Mouse (Mus musculus): Measurements from ENCODE around the gene Gabarapl1. TPM values are rescaled to one million over a fixed set of nuclear protein-coding genes. Genes with fewer than 3 reads are reported as not detected.

Gene Gabarapl1
- polyA plus RNA-seq, 1 experiment from 2014 or later = 47.8 TPM

DNA sequence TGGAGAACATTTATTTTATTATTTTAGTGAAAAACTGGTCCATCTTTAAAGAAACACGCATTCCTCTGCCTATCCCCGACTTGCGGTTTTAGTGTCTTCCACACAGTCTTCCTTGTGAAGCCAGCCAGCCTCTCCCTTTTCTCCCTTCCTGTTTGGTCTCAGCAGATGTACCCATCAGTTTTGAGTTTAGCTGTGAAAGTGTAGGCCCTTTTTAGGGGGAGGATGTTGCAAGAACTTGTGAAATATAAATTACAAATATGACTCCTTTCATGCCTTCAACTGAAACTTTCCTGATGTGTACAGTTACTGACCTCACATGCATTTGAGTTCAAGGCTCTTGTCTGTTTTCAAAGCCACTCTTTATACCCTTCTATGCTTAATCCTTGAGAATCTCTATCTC, 17.9 kb upstream of the Gabarapl1 start:
- peaks cover 3% of the 10 kb centered on the region; the same call in 1 of the 2 replicates for H3K4me1 ChIP-seq
- no peak overlapping the region for H3K9ac ChIP-seq
- 83% methylated on average over 3 of the region's 3 CpGs for WGBS
- ATAC-seq (ENCODE audit: insufficient number of reproducible peaks, low FRiP score, low TSS enrichment, low read depth) = no peak
- no peaks in the 10 kb centered on the region for H3K9me3 ChIP-seq
- H3K4me3 ChIP-seq = no peak overlapping the region
- H3K27me3 ChIP-seq = no peaks in the 10 kb centered on the region
- H3K27ac ChIP-seq = no peak overlapping the region
- H3K4me2 ChIP-seq = no peak overlapping the region
- H3K36me3 ChIP-seq = no peaks in the 10 kb centered on the region

DNA sequence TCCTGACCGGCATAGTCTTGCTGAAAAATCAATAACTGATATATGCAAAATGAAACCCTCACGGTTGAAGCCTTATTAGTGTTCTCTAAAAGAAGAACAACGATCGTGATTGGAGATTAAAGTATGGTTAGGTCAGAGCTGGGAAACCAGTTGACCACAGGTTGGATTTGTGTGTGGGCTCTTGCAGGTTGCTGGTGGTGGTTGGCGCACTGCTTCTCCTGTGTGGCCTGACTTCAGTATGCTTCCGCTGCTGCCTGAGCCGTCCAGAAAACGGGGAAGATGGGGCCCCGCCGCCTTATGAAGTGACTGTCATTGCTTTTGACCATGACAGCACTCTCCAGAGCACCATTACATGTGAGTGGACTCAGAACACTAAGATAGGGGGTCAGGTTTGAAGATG, 16.6 kb upstream of the Gabarapl1 start:
- H3K9me3 ChIP-seq = no peaks in the 10 kb centered on the region
- ATAC-seq (ENCODE audit: insufficient number of reproducible peaks, low FRiP score, low TSS enrichment, low read depth) = no peak
- WGBS = 89% methylated on average over 10 of the region's 10 CpGs
- H3K27ac ChIP-seq = no peak overlapping the region
- H3K9ac ChIP-seq = no peak overlapping the region
- no peaks in the 10 kb centered on the region for H3K27me3 ChIP-seq
- peaks cover 3% of the 10 kb centered on the region; the same call in 1 of the 2 replicates for H3K4me1 ChIP-seq
- H3K4me2 ChIP-seq = no peak overlapping the region
- H3K36me3 ChIP-seq = no peaks in the 10 kb centered on the region
- no peak overlapping the region for H3K4me3 ChIP-seq

DNA sequence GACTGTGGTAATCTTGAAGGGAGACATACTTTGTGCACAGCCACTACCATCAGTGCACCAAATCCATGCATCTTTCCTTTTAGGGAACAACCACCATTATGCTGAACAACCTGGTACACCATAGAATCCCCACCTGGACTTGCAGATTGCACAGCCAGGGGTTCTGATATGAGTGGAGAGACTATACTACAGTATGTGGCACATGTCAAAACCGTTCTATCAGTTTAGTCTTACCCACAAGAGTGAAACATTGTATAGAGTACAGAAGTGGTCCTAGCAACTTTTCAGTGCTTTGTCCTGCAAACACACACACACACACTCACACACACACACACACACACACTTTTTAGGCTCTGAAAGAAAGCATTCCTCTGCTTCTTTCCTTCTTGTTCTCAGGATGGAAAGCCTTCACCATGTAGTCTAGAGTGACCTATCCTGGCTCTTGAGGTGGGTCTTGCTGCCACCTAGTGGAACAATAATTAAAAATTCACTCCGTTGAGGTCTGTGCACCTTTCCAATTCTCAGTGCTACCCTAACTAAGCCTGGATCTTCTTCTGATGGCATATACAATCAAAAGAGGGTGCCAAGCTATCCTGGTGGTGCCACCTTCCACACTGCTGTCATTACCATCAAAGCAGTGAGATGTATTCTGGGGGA, 15.1 kb upstream of the Gabarapl1 start:
- no peaks in the 10 kb centered on the region for H3K9me3 ChIP-seq
- no peak overlapping the region for H3K9ac ChIP-seq
- no peak overlapping the region for H3K4me2 ChIP-seq
- no peaks in the 10 kb centered on the region for H3K36me3 ChIP-seq
- H3K4me3 ChIP-seq = no peak overlapping the region
- H3K27me3 ChIP-seq = no peaks in the 10 kb centered on the region
- 50% methylated on average over 2 of the region's 2 CpGs for WGBS
- H3K4me1 ChIP-seq = peaks cover under 1% of the 10 kb centered on the region; the same call in 1 of the 2 replicates
- ATAC-seq (ENCODE audit: insufficient number of reproducible peaks, low FRiP score, low TSS enrichment, low read depth) = no peak
- H3K27ac ChIP-seq = no peak overlapping the region

DNA sequence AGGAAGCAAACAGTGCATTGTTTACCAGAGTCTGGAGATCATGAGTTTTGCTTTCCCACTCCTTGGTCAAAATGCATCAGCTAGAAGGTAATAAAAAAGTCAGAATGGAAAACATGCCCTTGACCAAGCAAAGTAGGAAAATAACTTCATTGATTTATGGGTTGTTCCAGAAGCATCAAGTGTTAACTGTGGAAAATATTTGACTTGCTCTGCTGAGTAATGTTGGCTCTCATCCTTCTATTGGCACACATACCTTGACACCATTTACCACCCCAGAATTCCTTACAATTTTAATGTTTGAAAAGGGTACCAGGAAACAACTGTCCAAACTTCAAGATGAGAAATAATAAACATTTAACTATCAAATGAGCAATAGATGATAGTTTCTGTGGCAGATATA, 6.9 kb upstream of the Gabarapl1 start:
- ATAC-seq (ENCODE audit: insufficient number of reproducible peaks, low FRiP score, low TSS enrichment, low read depth) = no peak
- H3K27me3 ChIP-seq = no peaks in the 10 kb centered on the region
- no peaks in the 10 kb centered on the region for H3K9me3 ChIP-seq
- H3K4me3 ChIP-seq = no peak overlapping the region
- no peak overlapping the region for H3K4me2 ChIP-seq
- H3K27ac ChIP-seq = no peak overlapping the region
- H3K4me1 ChIP-seq = no peaks in the 10 kb centered on the region
- no peak overlapping the region for H3K9ac ChIP-seq
- H3K36me3 ChIP-seq = no peaks in the 10 kb centered on the region

DNA sequence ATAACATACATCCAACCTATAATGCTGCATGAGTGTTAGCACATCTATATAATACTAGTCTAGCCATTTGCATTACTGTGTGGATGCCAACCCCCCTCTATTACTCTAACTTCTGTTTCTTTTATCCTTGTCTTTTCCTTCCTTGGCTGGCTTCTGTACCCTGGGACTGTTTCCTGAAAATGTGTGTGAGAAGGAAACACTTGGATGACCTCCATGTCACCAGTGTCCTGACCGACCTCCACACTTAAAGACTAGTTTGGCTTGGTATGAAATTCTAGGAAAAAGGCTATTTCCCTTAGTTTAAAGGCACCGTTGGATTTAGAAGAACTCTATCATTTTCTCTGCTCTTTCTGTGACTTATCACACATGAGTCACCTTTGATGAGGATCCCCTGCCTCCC, 5.5 kb upstream of the Gabarapl1 start:
- H3K4me1 ChIP-seq = no peaks in the 10 kb centered on the region
- H3K27ac ChIP-seq = no peak overlapping the region
- H3K27me3 ChIP-seq = no peaks in the 10 kb centered on the region
- no peaks in the 10 kb centered on the region for H3K36me3 ChIP-seq
- no peak overlapping the region for H3K4me3 ChIP-seq
- no peak overlapping the region for H3K9ac ChIP-seq
- H3K9me3 ChIP-seq = no peaks in the 10 kb centered on the region
- H3K4me2 ChIP-seq = no peak overlapping the region
- no peak for ATAC-seq (ENCODE audit: insufficient number of reproducible peaks, low FRiP score, low TSS enrichment, low read depth)
- 83% methylated on average over 2 of the region's 2 CpGs for WGBS

DNA sequence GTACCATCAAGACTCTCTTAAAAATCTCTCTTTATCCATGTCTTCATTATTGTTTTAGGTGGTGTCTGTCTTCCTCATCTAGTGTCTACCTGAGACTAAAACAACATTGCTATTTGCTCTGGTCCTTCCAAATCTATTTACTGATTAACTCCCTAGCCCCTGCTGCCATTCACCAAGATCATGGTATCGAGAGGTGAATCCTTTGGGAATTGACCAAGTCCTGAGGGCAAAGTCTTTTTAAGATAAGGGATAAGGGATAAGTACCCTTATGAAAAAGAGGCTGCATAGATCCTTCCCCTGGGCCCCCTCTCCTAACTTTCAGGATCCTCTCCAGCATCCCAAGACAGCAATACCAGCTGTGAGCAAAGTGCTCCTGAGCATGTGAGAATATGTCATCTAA, 3.4 kb upstream of the Gabarapl1 start:
- H3K9ac ChIP-seq = no peak overlapping the region
- peaks cover 8% of the 10 kb centered on the region for H3K4me1 ChIP-seq
- no peak overlapping the region for H3K4me3 ChIP-seq
- ATAC-seq (ENCODE audit: insufficient number of reproducible peaks, low FRiP score, low TSS enrichment, low read depth) = no peak
- no peaks in the 10 kb centered on the region for H3K27me3 ChIP-seq
- H3K36me3 ChIP-seq = no peaks in the 10 kb centered on the region
- WGBS = 81% methylated on average over 1 of the region's 1 CpGs
- H3K4me2 ChIP-seq = no peak overlapping the region
- H3K9me3 ChIP-seq = no peaks in the 10 kb centered on the region
- no peak overlapping the region for H3K27ac ChIP-seq

DNA sequence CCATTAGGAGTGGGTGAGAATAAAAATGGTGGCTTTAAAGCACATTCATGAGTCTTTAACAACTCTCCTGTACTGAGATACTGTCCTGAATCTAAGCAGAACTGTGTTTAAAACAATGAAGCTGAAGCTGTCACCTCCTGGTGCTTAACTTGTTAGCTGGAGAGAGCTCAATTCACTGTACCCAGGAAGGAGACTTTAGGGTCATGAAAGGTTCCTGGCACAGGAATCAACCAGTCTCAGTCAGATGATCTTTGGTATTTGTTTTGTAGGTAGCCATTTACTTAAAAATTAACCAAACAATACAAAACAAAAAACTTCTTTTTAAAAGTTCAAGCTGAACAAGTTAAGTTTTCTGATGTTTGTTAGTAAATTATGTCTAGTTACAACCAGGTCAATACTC, 2.7 kb upstream of the Gabarapl1 start:
- H3K9me3 ChIP-seq = no peaks in the 10 kb centered on the region
- H3K27ac ChIP-seq = no peak overlapping the region
- no peak overlapping the region for H3K4me2 ChIP-seq
- peaks cover 13% of the 10 kb centered on the region for H3K4me1 ChIP-seq
- ATAC-seq (ENCODE audit: insufficient number of reproducible peaks, low FRiP score, low TSS enrichment, low read depth) = no peak
- no peak overlapping the region for H3K4me3 ChIP-seq
- no peak overlapping the region for H3K9ac ChIP-seq
- H3K36me3 ChIP-seq = no peaks in the 10 kb centered on the region
- no peaks in the 10 kb centered on the region for H3K27me3 ChIP-seq

DNA sequence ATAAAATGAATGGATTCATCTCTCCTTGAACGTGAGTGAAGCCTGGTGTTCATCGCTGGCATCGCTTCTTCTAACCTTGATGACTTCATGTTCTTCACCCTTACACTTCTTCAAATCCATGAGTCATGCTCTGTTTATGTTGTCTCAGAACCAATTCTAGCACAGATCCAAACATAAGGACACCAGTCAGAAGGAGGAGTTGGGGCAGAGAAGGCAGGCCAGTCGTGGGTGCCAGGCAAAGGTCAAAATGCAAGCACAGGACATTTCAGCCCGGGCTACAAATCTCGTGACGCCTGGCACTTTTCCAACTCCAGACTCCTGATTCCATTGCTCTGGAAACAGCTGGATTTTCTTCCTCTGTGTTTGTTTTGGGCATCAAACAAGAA, 411 bp upstream of the Gabarapl1 start:
- Histone ChIP-seq H3K27ac (no peak overlapping the region), H3K4me1 (peaks cover 14% of the 10 kb centered on the region)
- ATAC-seq (ENCODE audit: insufficient number of reproducible peaks, low FRiP score, low TSS enrichment, low read depth) = no peak

DNA sequence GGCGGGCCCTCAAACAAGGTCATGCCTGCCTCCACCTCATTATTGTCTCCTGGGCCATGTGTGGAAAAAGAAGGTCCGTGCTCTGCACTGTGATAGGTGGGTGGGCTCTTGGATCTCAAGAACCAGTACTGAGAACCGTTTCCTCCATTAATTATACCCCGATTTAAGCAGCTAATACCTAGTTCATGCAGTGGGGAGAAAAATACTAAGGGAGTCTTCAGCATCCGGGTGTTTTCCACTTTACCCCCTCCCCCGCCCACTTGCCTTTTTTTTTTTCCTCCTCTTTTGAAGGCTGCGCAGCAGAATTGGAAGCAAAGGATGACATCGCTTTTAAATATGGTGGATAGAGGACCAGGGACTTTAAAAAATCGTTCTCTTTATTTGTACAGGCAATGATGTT, 1.1 kb downstream of the Gabarapl1 start:
- Histone ChIP-seq H3K4me1 (peaks cover 14% of the 10 kb centered on the region), H3K9ac (0 out of 2 replicates have a peak overlapping the region, but pooled peaks have one; percentile 57), H3K27ac (no peak overlapping the region), H3K4me3 (peak overlapping the region; percentile 79), H3K27me3 (no peaks in the 10 kb centered on the region), H3K4me2 (peak overlapping the region; percentile 93), H3K9me3 (no peaks in the 10 kb centered on the region), H3K36me3 (peaks cover 12% of the 10 kb centered on the region)
- 15% methylated on average over 9 of the region's 9 CpGs for WGBS
- no peak for ATAC-seq (ENCODE audit: insufficient number of reproducible peaks, low FRiP score, low TSS enrichment, low read depth)

More for the DNA sequence above, 411 bp upstream of the Gabarapl1 start:
- Histone ChIP-seq H3K27me3 (no peaks in the 10 kb centered on the region), H3K4me3 (peak overlapping the region; percentile 79), H3K36me3 (no peaks in the 10 kb centered on the region; the same call in 1 of the 2 replicates), H3K9ac (no peak overlapping the region), H3K4me2 (peak overlapping the region; percentile 93), H3K9me3 (no peaks in the 10 kb centered on the region)
- 28% methylated on average over 7 of the region's 7 CpGs for WGBS

DNA sequence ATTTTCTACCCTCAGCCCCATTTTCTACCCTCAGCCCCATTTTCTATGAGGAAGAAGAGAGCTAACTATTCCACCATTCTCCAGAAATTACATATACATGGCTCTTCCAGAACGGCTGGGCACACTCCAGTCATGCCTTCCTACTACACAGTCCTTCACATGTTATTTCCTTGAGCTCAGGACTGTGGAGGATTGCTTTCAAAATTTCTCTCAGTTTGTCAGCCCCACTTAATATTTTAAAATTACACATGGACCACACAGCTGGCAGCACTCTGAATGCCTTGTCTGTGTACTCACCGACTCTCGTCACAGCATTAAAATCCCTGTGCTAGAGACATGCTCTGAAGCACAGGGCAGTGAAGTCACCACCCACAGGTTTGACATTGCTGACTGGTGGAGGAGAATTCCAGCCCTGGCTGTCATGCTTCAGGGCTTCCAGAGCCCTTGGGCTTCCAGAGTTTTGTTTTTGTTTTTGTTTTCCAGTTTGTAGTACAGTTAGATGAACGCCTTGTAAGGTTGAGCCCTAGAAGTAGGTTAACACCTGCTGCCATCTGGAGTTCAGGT, 1.7 kb downstream of the Gabarapl1 start:
- 46% methylated on average over 4 of the region's 4 CpGs for WGBS
- peak; percentile 31; the same call in 1 of the 2 replicates for ATAC-seq (ENCODE audit: insufficient number of reproducible peaks, low FRiP score, low TSS enrichment, low read depth)
- H3K4me1 ChIP-seq = peaks cover 14% of the 10 kb centered on the region
- peak overlapping the region; percentile 93 for H3K4me2 ChIP-seq
- H3K4me3 ChIP-seq = peak overlapping the region; percentile 79; the same call in 1 of the 2 replicates
- no peaks in the 10 kb centered on the region for H3K9me3 ChIP-seq
- H3K27me3 ChIP-seq = no peaks in the 10 kb centered on the region
- peaks cover 18% of the 10 kb centered on the region for H3K36me3 ChIP-seq
- no peak overlapping the region for H3K27ac ChIP-seq
- H3K9ac ChIP-seq = no peak overlapping the region

DNA sequence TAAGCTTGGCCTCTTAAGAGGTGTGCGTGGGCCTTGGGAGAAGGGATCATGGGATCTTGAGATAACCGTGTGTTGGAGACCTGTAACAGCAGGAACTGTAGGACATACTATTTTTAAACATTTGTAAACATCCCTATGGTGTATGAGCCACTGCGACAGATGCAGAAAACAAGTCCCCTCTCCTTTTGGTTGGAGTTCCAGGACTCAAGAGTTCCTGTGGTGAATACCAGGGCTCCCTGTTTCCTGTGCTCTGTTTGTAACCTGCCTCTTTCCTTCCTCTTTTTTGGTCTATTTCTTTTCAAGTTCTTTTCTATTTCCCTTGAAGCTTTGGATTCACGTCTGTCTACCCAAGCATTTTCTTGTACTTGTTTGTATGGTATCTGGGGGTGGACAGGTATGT, 2.8 kb downstream of the Gabarapl1 start:
- Histone ChIP-seq H3K27me3 (no peaks in the 10 kb centered on the region), H3K9me3 (no peaks in the 10 kb centered on the region), H3K27ac (no peak overlapping the region), H3K9ac (no peak overlapping the region), H3K4me2 (no peak overlapping the region), H3K36me3 (peaks cover 28% of the 10 kb centered on the region), H3K4me3 (no peak overlapping the region), H3K4me1 (peaks cover 14% of the 10 kb centered on the region)
- no peak for ATAC-seq (ENCODE audit: insufficient number of reproducible peaks, low FRiP score, low TSS enrichment, low read depth)
- WGBS = 77% methylated on average over 4 of the region's 4 CpGs

DNA sequence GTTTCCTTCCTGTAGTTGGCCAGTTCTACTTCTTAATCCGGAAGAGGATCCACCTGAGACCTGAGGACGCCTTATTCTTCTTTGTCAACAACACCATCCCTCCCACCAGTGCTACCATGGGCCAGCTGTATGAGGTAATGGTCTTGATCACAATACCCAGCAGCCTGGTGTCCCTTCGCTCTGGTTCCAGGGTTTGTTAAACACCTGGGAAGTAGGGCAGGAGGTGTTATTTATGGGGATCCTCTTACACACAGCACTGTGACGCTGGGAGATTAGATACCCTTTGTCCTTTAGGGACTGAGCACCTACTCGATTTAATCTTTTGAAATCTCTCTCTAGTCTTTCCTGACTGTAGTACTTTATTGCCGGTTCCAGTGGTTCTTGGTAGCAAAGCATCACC, 5.6 kb downstream of the Gabarapl1 start:
- Histone ChIP-seq H3K27me3 (no peaks in the 10 kb centered on the region), H3K9me3 (no peaks in the 10 kb centered on the region), H3K4me2 (no peak overlapping the region), H3K36me3 (peaks cover 42% of the 10 kb centered on the region), H3K4me3 (no peak overlapping the region), H3K4me1 (peaks cover 12% of the 10 kb centered on the region), H3K9ac (no peak overlapping the region), H3K27ac (no peak overlapping the region)
- no peak for ATAC-seq (ENCODE audit: insufficient number of reproducible peaks, low FRiP score, low TSS enrichment, low read depth)
- 81% methylated on average over 6 of the region's 6 CpGs for WGBS

Data from limb, embryonic 15.5 days (tissue).